12 mouse cellular contexts compared by ENCODE assay signal in the genomic region with DNA sequence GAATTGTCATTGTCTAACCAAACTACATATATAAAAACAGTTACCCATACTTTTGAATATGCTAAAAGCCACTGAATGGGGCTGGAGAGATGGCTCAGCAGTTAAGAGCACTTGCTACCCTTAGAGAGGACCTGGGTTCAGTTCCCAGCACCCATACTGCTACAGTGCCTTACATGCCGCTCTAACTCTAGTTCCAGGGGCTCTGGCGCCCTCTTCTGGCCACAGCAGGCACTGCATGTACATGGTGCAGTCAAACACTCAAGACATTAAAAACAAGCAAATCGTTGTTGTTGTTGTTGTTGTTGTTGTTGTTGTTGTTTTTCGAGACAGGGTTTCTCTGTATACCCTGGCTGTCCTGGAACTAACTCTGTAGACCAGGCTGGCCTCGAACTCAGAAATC. TPM values are rescaled to one million over a fixed set of nuclear protein-coding genes. Genes with fewer than 3 reads are reported as not detected.
DNase-seq lines count a peak whose midpoint lies in the region; ATAC-seq and TF ChIP-seq lines count a peak whose summit lies in the region.
"Had no signal": no experiment of that assay in that cellular context is flagged by ENCODE, and none has a peak within 500 bp of the region (broad histone marks: within the 10 kb centered on the region; RNA-seq: fewer than 3 reads in every experiment).

No protein-coding gene starts in this region.

- no peaks in the 10 kb centered on the region for H3K4me1 ChIP-seq in kidney, postnatal 0 days (replicated peaks; ENCODE audit: insufficient read depth, low read length)
- peaks cover 10% of the 10 kb centered on the region for H3K4me1 ChIP-seq in E14TG2a.4 (replicated peaks; ENCODE audit: low read depth, low read length)

- no peaks in the 10 kb centered on the region for H3K27me3 ChIP-seq in kidney, postnatal 0 days (ENCODE audit: insufficient read depth, low read length)
- H3K27me3 ChIP-seq in E14TG2a.4 (ENCODE audit: insufficient read depth, low read length): no peaks in the 10 kb centered on the region

- H3K9me3 ChIP-seq in kidney, postnatal 0 days (replicated peaks; ENCODE audit: low read length): no peaks in the 10 kb centered on the region
- no peaks in the 10 kb centered on the region for H3K9me3 ChIP-seq in E14TG2a.4 (ENCODE audit: low read length)

- H3K4me3 ChIP-seq in kidney, postnatal 0 days (replicated peaks; ENCODE audit: low read depth, low read length): no peak overlapping the region
- no peak overlapping the region for H3K4me3 ChIP-seq in E14TG2a.4 (replicated peaks; ENCODE audit: low read length)

- TF ChIP-seq CTCF in kidney, postnatal 0 days (IDR thresholded peaks at IDR 0.05; ENCODE audit: low read depth): peak; percentile 63
- peak; percentile 95 for TF ChIP-seq CTCF in E14TG2a.4 (conservative IDR thresholded peaks at IDR 0.05; ENCODE audit: low read length)
- peak; percentile 50; the same call in 1 of the 2 replicates for TF ChIP-seq CTCF in brain, embryonic 14.5 days (IDR thresholded peaks at IDR 0.05; ENCODE audit: borderline replicate concordance, extremely low read depth, insufficient read depth, insufficient read length)

- no peak for ATAC-seq in kidney, postnatal 0 days (replicated peaks; ENCODE audit: low FRiP score, low read depth)
- ATAC-seq: intestine, embryonic 16.5 days had no signal

- TF ChIP-seq POLR2A in brain, embryonic 14.5 days (IDR thresholded peaks at IDR 0.05; ENCODE audit: borderline replicate concordance, extremely low read depth, insufficient read depth, insufficient read length, poor library complexity, severe bottlenecking): no peak

- no peak overlapping the region for H3K4me2 ChIP-seq in kidney, postnatal 0 days (ENCODE audit: low read length)

- H3K9ac ChIP-seq in kidney, postnatal 0 days (ENCODE audit: low read depth, low read length): no peak overlapping the region

- no peak overlapping the region for H3K27ac ChIP-seq in kidney, postnatal 0 days

- intact Hi-C loops in heart, postnatal 25 days (cut with DNase I): no loop called here

- H3K36me3 ChIP-seq in kidney, postnatal 0 days (ENCODE audit: insufficient read depth, low read length): no peaks in the 10 kb centered on the region
- H3K36me3 ChIP-seq in E14TG2a.4 (ENCODE audit: insufficient read depth, low read length): no peaks in the 10 kb centered on the region

- WGBS in kidney, postnatal 0 days: 60% methylated on average over 5 of the region's 5 CpGs

- no peak for DNase-seq in kidney, postnatal 0 days (ENCODE audit: low spot score)
- DNase-seq in kidney, adult 11 months: no peak
- no peak for DNase-seq in brain, embryonic 14.5 days (ENCODE audit: low read depth)
- DNase-seq in retina, postnatal 1 day: peak; percentile 21
- no peak for DNase-seq in layer of hippocampus, postnatal 10 days (ENCODE audit: low spot score in 2 of 2)
- no peak for DNase-seq in layer of hippocampus, adult 8-10 months (ENCODE audit: low spot score in 2 of 2)
- DNase-seq in heart, postnatal 25 days (ENCODE audit: low spot score): no peak
- DNase-seq: gastrocnemius, postnatal 36 days had no signal

RNA-seq across cellular contexts. Expression of a gene that starts 21.2 kb away (rescaled TPM):
- polyA plus RNA-seq in kidney, postnatal 0 days (2015; fragmentation: Nextera tagmentation; extraction: Ambion mirVana): not detected in 2 replicates
- 0.09 and 0.11 TPM in 2 replicates for polyA plus RNA-seq in brain, embryonic 14.5 days (2012; rRNA removed)
- total RNA-seq in layer of hippocampus, postnatal 10 days (2021): not detected
- not detected for total RNA-seq in layer of hippocampus, adult 8-10 months (2022)
- not detected for total RNA-seq in heart, postnatal 25 days (2021)
- total RNA-seq: gastrocnemius, postnatal 36 days had no signal
- polyA plus RNA-seq: embryonic facial prominence, embryonic 11.5 days; limb, embryonic 14.5 days had no signal

RNA-seq across cellular contexts. Expression of a gene that starts 21.3 kb away (rescaled TPM):
- not detected in 2 replicates for polyA plus RNA-seq in kidney, postnatal 0 days (2015; fragmentation: Nextera tagmentation; extraction: Ambion mirVana)
- polyA plus RNA-seq in brain, embryonic 14.5 days (2012; rRNA removed): not detected in 2 replicates
- not detected for total RNA-seq in layer of hippocampus, postnatal 10 days (2021)
- total RNA-seq in layer of hippocampus, adult 8-10 months (2022): not detected
- total RNA-seq in heart, postnatal 25 days (2021): not detected
- total RNA-seq: gastrocnemius, postnatal 36 days had no signal
- polyA plus RNA-seq: embryonic facial prominence, embryonic 11.5 days; intestine, embryonic 16.5 days; limb, embryonic 14.5 days had no signal

RNA-seq across cellular contexts. Expression of a gene that starts 45.6 kb away (rescaled TPM):
- 295 and 332 TPM in 2 replicates for polyA plus RNA-seq in kidney, postnatal 0 days (2015; fragmentation: Nextera tagmentation; extraction: Ambion mirVana)
- 42.5 and 135 TPM in 2 replicates for polyA plus RNA-seq in brain, embryonic 14.5 days (2012; rRNA removed)
- 100 to 1,000 TPM; 192 to 208 TPM for total RNA-seq in layer of hippocampus, postnatal 10 days (2021)
- 100 to 1,000 TPM; 138 to 171 (median 146) TPM for total RNA-seq in layer of hippocampus, adult 8-10 months (2022)
- total RNA-seq in heart, postnatal 25 days (2021): 100 to 1,000 TPM; 102 to 113 TPM
